Mouse (Mus musculus) adrenal gland, adult 2 months (tissue): ENCODE results near the gene Naa16. TPM values are rescaled to one million over a fixed set of nuclear protein-coding genes. Genes with fewer than 3 reads are reported as not detected.
A peak's percentile ranks its signal among the peaks of the same experiment; 100 is the strongest.

ENCODE experiments used
- DNase-seq: peaks from one replicate; pipeline ENCODE4 v3.0.0; 2021
- polyA plus RNA-seq: library from polyadenylated mRNA; depleted of rRNA; stranded (reverse); fragments of >200 nt; gene quantifications from 2 replicates; pipeline ENCODE4 v1.2.3, GENCODE M21; 2012
- total RNA-seq, 2 experiments: library from RNA; stranded (reverse); gene quantifications; 2 replicates each; pipeline ENCODE4 v1.2.3; 2021

Gene Naa16
- total and polyA plus RNA-seq, 3 experiments = 1.7 to 22.6 (median 17.3) TPM

DNA sequence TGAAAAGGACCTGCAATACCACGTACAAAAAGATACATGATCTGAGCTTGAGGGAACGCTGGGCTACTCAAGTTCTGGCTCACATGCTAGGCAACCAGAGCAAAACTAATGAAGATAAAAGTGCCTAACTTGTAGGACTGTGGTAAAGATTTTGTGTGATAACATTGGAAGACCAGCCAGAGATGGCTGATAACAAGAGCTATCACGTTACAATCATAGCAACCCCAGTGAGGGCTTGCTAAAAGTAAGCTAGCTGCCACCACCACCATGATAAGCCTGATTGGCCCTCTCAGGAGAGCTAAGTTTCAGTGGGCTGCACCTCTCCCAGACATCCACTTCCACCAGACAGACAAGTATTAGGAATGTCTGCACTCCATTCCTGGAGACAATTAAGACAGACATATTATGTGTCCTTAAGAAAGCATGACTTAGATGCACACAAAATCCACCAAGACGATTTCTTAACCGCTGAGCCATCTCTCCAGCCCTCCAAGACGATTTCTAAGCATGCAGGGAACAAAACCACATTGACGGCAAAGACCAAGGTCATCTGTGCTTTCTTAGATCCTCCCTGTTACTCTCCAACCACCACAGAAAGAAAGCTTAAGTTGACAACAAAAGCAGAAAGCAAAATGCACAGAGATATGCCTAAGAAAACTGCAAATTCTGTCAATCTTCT is 92.1 kb downstream of the Naa16 start:
- DNase-seq = no peak

DNA sequence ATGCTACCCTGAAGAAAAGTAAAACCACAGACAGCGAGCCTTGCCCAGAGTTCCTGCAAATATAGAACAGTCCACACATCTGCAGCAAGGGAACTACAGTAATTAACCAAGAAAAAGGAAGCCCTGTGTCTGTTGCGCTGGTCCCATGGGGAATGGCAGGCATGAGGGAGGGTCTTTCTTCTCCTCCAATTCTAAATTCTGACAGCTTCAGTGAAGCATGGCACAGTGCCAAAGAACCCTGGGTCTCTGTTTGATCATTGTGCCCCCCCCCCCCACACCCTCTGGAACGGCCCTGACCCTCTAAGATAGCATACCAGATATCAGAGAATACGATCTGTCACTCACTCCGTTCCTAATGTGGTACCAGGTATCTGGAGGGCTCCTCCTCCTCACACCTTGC is 93.7 kb downstream of the Naa16 start:
- DNase-seq = no peak

DNA sequence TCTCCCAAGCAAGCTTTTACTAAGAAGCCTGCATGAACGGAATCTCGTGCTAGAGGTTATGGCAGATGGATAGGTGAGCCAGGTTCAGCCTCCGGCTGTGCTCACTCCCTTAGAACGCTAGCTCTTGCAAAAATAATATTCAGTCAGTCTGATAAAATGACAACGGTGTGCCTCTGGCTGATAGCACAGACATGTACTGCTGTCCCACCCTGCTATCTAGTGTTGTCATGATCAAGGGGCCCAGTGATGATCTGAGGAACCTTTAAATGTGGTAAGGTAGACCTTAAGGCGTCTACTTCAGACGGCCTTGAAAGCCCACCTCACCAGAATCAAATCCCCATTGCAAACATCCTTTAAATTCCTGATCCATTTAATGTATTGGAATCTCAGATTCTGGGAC is 94.4 kb downstream of the Naa16 start:
- no peak for DNase-seq

DNA sequence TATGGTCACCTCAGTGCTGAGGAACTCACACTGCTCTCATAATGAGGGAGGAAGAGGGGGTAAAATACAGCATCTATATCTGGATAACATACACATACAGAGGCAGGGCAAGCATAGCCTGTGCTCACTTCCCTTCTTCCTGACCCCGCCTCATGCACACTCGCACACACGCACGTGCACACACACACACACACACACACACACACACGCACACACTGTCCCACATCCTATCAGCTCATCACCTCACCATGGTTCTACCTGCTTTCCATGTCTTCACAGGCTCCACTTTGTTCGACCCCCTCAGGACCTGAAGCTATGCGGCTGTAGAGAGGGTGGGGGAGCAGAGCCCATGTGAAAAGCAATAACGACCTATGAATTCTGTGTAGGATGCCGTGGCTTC is 95.0 kb downstream of the Naa16 start:
- DNase-seq = no peak

DNA sequence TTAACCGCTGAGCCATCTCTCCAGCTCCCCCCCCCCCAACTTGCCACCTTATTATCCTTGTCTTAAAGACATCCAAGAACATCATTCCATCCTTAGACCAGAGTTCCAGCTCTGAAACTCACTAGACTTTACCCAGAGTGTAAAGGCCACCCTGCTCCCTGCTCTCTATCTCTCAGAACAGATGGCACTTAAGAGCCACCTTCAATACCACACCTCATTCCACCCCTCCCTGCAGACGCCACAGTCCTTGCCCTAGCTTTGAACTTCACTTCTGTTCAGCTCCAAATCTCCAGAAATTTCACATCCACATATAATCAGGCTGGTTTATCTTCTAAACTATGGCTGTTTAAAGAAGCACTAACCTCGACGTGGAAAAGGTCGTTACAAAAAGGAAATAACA is 95.6 kb downstream of the Naa16 start:
- DNase-seq = no peak

DNA sequence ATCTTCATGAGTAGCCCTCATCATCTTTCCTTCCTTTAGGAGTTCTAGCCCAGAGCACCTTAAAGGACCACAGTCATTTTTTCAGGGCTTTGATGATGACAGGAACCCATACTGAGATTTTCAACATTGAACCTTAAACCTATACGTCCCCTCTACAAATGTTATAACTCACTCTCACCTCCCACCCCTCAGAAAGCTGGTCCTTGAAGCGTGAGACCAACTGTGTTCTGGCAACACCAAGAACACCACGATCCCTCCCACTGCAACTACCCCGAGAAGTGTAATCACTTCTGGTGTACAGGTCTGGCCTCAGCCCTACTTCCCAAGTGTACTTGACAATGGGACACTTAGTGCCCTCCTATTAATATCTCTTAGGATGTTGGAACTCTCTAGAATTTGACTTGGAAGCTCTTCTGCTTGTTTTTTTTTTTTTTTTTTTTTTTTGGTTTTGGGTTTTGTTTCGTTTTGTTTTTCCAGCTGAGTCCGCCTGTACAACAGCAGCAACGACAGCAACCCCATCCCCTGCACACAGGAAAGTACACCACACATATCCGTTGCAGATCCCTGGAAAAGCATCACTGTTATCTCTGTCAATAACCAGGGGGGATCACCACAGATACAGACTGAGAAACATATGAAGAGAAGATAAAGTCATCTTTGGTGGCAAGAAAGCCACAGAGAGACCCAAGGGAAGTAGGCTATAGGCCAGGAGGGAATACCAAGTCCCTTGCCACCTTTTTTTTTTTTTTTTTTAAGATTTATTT is 96.3 kb downstream of the Naa16 start:
- DNase-seq = no peak

DNA sequence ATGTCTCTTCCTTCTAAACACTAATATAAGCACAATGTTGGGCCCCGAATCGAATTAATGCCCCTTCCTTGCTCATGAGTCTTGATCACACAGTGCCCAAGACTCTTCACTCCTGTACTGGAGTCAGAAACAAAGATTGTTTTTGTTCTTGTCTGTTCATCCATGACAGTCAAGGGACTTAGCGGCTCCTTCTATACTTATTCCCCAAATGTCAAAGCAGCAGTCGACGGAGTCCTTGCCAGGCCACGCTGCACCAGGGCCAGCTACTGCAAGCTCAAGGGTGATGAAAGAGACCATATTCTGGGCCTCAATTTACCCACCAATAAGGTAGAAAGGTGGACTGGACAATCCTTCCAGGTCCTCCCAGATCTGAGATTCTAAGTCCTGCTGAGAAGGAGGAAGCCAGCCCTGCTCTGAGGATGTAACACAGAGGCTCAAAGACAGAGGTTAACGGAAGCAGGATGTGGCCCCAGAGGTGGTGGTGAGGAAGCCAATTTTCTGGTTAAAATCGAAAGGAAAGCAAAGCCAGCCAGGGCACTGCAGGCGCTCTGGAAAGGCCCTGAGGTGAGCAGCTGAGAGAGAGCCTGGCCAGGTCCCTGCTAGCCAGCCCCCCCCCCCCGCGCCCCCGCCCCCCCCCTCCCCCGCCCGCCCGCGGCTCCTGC is 97.3 kb downstream of the Naa16 start:
- DNase-seq = peak; percentile 60

DNA sequence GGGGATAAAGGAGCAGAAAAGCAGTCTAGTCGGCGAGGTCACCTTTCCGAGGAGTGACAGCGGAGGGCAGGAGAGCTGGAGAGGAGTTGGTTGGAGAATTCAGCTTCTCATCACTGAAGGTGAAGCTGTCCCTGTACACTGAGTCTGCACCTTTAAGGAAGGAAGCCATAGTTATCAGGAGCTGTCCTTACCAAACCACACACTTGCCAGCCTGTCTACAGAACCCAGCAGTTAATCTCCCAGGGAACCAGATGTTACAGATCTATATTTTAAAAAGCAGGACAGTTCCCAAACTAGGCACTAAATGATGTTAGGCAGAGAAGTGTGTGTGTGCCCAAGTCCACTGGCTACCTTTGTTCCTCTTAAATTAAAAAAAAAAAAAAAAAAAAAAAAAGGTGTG is 98.9 kb downstream of the Naa16 start:
- DNase-seq = no peak

DNA sequence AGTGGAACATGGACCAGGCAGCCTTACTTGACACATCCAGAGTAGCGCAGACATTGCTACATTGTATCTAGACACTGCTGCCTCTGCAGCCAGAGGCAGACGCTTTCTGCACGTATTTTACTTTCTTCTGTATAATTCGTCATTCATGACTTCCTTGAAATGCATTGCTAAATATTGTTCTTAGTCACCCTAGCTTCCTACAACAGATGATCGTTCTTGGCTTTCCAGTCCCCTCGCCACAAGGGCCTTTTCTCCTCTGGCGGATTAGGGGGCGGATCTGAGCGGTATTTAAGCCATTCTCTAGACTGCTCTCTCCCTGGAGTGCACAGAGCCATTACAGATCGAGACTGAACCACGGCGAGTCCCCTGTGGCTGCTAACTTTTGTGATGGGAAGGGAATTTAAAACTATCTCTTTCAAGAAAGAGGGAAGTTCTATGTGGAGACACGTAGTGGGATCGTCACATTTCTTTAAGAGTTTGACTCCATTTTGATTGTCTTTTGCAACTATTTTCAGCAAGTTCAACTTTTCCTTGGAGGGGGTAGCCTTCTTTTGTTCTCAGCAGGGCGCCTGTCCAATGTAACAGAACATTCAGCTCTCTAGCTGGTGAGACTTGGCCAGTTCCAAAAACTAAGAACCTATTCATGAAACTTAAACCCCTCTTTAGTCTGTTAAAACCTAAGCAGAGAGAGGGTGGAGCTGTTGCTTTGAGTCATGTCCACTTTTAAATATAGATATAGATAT is 99.7 kb downstream of the Naa16 start:
- no peak for DNase-seq

DNA sequence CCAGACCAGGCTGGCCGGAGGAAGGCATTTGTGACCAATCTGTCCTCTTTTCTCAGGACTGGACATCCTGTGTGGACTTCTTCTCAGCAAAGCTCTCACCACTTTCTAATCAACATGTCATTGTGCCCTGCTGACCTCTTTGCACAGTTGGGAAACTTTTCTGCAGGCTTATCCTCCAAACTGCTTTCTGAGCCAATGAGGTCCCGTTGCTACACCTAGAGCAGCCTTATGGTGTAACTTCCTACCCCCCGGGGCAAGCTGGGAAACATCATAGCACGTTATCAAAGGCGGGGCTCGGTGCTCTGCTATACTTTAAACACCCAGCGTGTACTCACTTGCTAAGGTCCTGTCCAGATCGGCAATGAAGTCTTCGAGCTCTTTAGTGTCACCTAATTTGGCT is 100.7 kb downstream of the Naa16 start:
- peak; percentile 34 for DNase-seq

DNA sequence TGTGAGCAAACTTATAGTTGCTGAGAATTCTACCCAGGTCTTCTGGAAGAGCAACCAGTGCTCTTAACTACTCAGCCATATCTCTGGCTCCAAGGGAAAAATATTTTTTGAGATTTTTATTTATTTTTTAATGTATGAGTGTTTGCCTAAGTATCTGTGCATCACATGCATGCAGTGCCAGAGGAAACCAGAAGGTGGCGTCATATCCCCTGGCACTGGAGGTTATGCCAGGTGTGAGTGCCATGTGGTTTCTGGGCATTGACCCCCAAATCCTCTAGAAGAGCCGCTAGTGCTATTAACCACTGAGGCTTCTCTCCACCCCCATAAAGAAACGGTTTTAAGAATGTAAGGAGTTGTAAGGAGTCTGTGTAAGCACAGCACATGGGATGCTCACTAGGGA is 102.3 kb downstream of the Naa16 start:
- DNase-seq = no peak

DNA sequence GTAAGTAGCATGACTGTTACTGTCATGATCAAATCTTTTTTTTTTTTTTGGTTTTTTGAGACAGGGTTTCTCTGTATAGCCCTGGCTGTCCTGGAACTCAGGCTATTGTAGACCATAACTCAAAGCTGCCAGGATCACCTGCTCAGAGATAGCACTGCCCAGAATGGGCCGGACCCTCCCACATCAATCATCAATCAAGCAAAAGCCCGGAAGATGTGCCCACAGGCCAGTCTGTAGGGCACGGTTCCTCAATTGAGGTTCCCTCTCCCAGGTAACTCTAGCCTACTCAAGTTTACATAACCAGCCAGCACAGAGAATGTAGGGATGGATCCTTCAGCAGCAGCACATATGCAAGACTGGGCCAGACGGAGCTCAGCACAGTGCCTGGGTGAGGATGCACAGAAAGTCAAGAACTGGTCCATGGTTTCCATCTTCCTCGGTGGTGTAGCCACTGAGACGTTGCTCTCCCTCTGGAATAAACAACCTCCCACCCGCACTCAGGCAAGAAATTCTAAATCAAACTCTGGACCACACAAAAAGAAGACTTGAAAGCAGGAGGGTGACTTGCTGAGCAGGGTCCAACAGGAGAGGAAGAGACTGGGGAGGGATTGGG is 103.2 kb downstream of the Naa16 start:
- DNase-seq = no peak

DNA sequence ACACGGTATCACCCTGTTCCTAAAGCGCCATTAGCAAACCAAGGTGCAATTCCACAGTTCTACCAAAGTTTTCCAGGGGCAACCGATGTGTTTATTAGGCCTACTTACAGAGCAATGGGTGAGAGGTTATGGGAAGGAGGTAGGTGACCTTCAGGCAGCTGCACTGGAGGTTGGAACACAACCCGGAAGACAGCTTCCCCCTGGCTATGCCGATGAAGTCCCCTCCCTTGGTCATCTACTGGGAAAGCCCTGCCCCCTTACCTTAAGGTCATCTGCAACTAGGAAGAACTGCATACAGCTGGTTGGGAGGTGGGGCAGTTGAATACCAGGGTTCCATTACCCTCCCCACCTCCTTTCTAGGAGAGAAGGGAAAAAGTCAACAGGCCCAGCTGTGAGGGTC is 105.0 kb downstream of the Naa16 start:
- no peak for DNase-seq

DNA sequence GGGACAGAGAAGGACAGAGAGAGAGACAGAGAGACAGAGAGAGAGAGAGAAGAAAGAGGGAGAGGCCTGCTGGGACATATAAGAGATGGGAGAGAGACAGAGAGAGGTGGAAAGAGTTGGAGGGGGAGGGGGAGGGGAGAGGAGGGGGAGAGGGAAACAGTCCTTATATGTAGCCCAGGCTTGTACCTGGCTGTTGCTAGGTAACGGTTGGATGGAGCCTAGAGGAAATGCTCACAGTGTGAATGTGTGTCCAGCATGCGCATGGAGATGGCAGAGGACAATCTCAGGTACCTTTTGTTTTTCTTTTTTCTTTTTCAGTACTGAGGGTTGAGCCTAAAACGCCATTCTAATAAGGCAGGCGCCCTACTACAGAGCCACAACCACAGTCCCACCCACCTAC is 106.0 kb downstream of the Naa16 start:
- DNase-seq = no peak

DNA sequence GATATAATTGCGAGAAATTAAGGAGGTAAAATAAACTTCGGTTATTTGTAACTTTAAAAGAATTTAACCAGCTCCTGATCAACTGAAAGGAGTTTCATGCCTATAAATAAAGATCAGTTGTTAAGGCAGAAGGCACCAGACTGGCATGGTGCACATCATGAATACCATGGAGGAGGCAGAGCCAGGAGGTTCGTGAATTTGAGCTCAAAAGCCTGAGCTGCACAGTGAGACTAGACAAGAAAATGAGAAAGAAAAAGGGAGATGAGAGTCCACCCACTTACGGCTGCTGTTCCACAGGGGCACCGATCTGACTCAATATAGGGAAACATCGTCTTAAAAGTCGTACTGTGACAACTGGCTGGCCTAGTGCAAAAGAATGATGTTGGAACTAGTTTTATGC is 106.6 kb downstream of the Naa16 start:
- no peak for DNase-seq

DNA sequence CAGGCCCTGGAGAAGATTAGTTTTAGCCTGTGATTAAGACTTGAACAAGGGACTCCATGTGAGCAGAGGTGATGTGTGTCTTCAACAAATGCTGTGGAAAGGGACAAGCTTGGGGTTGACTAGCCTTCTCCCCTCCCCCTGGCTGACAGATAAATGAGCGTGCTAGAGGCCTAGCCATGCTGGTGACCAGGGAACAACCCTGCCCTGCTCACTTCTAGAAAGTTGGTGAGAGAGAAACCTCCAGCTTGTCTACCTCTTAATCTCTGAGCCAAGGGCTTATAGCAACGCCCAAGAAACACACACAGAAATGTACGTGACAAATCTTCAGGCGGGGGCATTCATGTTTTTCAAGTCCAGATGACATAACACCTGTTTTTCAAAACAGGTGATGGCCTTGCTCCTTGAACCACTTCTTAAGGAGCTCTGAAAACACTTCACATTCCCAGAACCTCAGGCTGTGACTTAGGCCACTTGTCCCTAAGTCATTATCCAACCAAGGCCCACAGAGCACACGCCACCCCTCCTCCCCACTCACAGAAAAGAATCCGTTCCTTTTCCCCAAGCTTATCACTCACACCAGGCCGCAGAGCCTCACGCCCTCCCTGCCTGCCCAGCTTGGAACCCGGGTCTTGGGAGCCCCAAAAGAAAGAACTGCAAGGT is 108.6 kb downstream of the Naa16 start:
- DNase-seq = no peak

DNA sequence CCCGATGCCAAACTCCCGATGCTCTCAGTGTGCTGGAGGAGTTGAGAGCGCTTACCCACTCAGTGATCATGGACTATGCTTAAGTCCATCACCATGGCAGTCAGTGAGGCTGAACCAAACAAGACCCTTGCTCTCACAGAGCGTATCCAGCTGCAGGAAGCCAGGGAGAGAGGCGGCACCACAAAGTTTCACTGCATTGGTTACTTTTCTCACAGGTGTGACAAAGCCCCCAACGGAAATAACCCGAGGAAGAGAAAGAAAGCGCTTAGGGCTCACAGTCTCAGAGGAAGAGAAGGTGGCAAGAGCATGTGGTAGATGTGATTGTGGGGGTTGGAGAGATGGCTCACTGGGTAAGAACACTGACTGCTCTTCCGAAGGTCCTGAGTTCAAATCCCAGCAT is 110.1 kb downstream of the Naa16 start:
- no peak for DNase-seq

DNA sequence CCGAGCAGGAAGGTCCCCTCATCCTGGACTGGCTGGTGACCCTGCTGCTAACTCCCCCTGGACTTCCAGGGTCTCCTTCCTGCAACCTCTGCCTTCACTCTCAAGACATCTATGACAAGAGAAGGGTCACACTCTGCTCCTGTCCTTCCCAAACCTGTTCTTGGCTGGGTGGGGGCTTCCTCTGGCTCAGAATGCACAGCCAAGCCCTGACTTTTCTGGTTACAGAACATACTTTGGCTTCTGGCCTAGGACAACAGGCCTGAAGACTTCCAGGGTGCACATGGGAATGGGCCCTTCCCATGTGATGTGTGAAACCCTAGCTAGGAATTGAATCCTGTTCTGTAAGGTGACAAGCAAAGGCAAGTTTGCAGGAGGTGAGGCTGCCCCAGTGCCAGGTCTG is 111.1 kb downstream of the Naa16 start:
- peak; percentile 53 for DNase-seq

DNA sequence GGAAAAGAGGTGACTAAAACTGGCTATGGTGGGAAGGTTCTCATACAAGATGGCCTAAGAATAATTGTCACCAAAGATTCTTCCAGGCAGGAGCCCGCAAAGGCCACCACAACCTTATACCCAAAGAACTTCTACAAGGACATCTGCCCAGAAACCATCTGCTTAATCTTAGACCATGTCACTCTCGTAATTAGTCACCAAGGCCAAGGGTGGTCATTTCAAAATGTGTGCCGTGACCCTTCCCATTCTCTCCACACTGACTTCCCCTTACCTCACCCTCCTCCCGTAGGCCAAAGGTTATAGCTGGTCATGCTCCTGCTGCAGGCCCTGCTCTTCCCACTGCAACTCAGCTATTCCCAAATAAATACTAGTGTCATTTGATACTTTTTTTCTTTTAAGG is 111.7 kb downstream of the Naa16 start:
- peak; percentile 52 for DNase-seq

DNA sequence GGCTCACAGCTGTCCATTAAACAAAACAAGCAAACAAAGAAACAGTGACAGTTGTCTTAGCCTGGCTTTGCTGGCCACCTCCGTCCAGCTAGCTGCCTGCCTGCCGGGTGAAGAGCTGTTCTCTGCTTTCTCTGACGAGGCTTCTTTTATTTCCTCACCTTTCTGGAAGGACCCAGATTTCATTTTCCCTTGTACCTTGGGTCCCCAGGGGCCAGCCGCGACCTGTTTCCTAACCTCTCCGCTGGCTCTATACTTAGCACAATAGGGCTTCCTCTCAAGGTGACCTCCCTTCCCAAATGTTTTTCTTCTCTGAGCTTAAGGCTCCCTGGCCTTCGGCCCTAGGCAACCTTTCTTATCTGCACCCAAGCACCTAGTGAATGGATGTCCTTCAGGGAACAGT is 112.7 kb downstream of the Naa16 start:
- DNase-seq = peak; percentile 69

DNA sequence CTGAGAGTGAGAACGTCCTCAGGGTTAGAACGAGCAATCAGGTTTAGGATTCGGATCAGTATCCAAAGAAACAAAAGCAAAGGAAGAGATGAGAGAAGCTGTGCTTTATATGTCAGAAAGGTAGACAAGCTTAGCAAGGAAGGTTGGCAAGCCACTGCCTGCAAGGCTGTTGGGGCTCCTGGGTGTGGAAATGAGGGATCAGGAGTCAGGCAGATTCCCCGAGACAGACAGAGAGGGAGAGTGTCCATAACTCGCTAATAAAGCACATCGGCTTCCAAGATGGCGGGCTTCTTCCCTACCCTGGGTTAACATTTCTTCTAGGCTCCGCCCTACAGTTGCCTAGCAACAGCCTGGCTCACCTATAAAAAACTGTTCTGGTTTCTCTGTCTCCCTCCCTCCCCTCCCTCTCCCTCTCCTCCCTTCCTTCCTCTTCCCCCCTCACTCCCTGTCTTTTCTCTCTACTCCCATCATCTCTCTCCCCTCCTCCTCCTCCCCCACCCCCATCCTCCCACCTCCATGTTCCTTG is 114.6 kb downstream of the Naa16 start:
- no peak for DNase-seq
